Mouse (Mus musculus) brain, embryonic 14.5 days (tissue): ENCODE measurements around the gene Nr2f2.

Source experiments
- CTCF ChIP-seq: fragments of 200-500 bp; IDR thresholded peaks from 2 replicates; pipeline ENCODE4 v1.5.1; 2012; ENCODE audit warnings: inconsistent platforms, mild to moderate bottlenecking, moderate library complexity, borderline replicate concordance; ENCODE audit not compliant: insufficient read depth, insufficient read length; ENCODE audit errors: extremely low read depth
- POLR2A ChIP-seq: fragments of 200-500 bp; IDR thresholded peaks from 2 replicates; pipeline ENCODE4 v1.6.1; 2012; ENCODE audit warnings: mild to moderate bottlenecking, inconsistent platforms, borderline replicate concordance; ENCODE audit not compliant: poor library complexity, insufficient read depth, insufficient read length, severe bottlenecking; ENCODE audit errors: extremely low read depth

DNA sequence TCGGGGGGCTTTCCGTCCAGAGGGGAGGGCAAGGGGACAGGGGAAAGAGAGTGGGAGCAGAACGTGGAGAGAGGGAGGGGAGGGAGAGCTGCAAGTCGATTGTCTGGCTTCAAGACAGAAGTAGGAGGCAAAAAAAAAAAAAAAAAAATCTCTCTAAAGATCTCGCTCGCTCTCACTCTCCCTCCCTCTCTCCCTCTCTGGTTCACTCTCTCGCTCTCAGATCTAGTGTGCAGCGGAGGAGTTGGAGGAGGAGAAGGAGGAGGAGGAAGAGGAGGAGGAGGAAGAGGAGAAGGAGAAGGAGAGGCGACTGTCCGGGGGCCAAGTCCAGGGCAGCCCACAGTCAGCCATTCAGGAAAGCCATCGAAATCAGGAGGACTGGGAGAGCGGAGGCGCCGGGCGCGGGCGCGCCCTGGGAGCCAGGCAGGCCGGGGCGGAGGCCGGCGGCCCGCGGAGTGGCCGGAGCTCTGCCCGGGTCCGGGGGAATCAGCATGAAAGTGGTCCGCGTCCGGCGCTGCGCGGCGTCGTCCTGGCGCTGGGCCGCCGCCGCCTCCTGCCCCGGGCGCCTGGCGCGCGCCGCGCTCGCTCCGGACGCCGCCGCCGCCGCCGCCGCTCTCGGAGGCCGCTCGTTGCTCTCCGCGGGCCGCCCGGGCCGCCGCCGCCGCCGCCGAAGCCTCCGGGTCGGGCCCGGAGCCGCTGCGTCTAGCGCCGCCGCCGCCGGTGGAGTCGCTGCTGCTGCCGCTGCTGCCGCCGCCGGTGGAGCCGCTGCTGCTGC, 5.7 kb downstream of the Nr2f2 start:
- TF ChIP-seq CTCF, result no peak
- TF ChIP-seq POLR2A, result no peak
